In the genomic region with DNA sequence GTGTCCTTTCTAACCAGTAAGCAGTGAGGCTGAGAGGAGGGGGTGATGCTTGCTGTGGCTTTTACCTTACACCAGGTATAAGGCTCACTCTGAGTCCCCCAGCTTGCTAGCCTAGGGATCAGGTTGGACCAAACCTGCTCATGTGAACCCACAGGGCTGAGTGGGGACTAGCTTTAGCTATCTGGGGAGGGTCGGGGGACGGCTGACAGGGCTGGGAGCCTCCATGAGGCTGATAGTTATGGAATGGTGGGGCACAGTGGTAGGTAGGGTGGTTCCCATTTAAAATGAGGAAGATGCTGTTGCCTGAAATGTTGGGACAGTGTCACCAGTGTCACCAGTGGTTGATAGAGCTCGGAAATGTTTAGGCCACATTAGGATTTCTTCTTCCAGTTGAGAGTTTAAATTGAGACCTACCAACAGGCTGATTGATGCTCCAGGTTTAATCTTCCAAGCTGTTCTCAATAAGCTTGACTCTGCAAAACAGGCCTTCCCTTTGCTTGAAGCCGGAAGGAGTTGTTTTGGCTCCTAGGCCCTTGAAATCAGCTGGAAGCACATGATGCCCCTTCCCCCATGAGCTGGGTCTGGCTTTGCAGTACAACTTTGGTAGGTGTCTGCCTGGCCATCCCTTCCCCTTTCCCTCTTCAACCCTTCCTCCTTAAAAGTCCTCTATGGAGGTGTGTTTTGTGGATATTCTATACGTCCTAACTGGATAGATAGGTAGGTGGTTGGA, we compare ENCODE assay signal across 8 mouse cellular contexts. TPM values are rescaled to one million over a fixed set of nuclear protein-coding genes. Genes with fewer than 3 reads are reported as not detected.
A peak's percentile ranks its signal among the peaks of the same experiment; 100 is the strongest.
DNase-seq lines count a peak whose midpoint lies in the region; ATAC-seq and TF ChIP-seq lines count a peak whose summit lies in the region.

No protein-coding gene starts in this region.

- H3K27ac ChIP-seq in bone marrow macrophage, adult 2 months (ENCODE audit: insufficient read depth, low read depth, low read length) = no peak overlapping the region
- H3K27ac ChIP-seq in hindbrain, embryonic 10.5 days = peak overlapping the region; percentile 69
- no peak overlapping the region for H3K27ac ChIP-seq in liver, embryonic 14.5 days
- peak overlapping the region; percentile 30; the same call in 1 of the 2 replicates for H3K27ac ChIP-seq in stomach, postnatal 0 days (replicated peaks)

- peaks cover 8% of the 10 kb centered on the region; the same call in 1 of the 2 replicates for H3K36me3 ChIP-seq in hindbrain, embryonic 10.5 days
- no peaks in the 10 kb centered on the region for H3K36me3 ChIP-seq in liver, embryonic 14.5 days (replicated peaks; ENCODE audit: control insufficient read depth, insufficient read depth, low read depth)
- no peaks in the 10 kb centered on the region for H3K36me3 ChIP-seq in stomach, postnatal 0 days (ENCODE audit: control insufficient read depth, insufficient read depth, low read length)

- H3K4me1 ChIP-seq in bone marrow macrophage, adult 2 months (ENCODE audit: control insufficient read depth, insufficient read depth, low read length) = peaks cover 29% of the 10 kb centered on the region
- peaks cover 44% of the 10 kb centered on the region for H3K4me1 ChIP-seq in hindbrain, embryonic 10.5 days (replicated peaks)
- H3K4me1 ChIP-seq in liver, embryonic 14.5 days (replicated peaks; ENCODE audit: control insufficient read depth in 2 of 2, insufficient read depth in 2 of 2, low read length in 1 of 2) = peaks cover 0 to 6% of the 10 kb centered on the region in 2 experiments; a peak in 2 of 4 replicates
- H3K4me1 ChIP-seq in stomach, postnatal 0 days (replicated peaks; ENCODE audit: control insufficient read depth, insufficient read depth) = peaks cover 4% of the 10 kb centered on the region; the same call in 1 of the 2 replicates

- TF ChIP-seq EP300 in liver, embryonic 14.5 days (IDR thresholded peaks at IDR 0.05; ENCODE audit: low read depth) = no peak
- TF ChIP-seq EP300 in stomach, postnatal 0 days (optimal IDR thresholded peaks at IDR 0.05) = no peak

- H3K9ac ChIP-seq in liver, embryonic 14.5 days (replicated peaks) = no peak overlapping the region
- peak overlapping the region; percentile 58 for H3K9ac ChIP-seq in stomach, postnatal 0 days (ENCODE audit: low read length)

- no peaks in the 10 kb centered on the region for H3K9me3 ChIP-seq in hindbrain, embryonic 10.5 days
- H3K9me3 ChIP-seq in liver, embryonic 14.5 days (ENCODE audit: control insufficient read depth, low read length) = no peaks in the 10 kb centered on the region
- H3K9me3 ChIP-seq in stomach, postnatal 0 days (ENCODE audit: control insufficient read depth, low read length) = no peaks in the 10 kb centered on the region

- TF ChIP-seq CTCF in bone marrow macrophage, adult 2 months (IDR thresholded peaks at IDR 0.05; ENCODE audit: low read depth, low read length) = no peak
- TF ChIP-seq CTCF in liver, embryonic 14.5 days (IDR thresholded peaks at IDR 0.05; ENCODE audit: low read depth) = no peak
- TF ChIP-seq CTCF in stomach, postnatal 0 days (IDR thresholded peaks at IDR 0.05; ENCODE audit: low read depth) = no peak

- no peak for TF ChIP-seq POLR2A in bone marrow macrophage, adult 2 months (IDR thresholded peaks at IDR 0.05; ENCODE audit: borderline replicate concordance, low read depth, low read length)

- DNase-seq in adrenal gland, postnatal 14 days = peak; percentile 23
- DNase-seq in adrenal gland, postnatal 4 days (ENCODE audit: low spot score in 2 of 2) = no peak
- no peak for DNase-seq in hindbrain, embryonic 10.5 days (ENCODE audit: low spot score)
- DNase-seq in liver, embryonic 14.5 days (ENCODE audit: low read depth in 3 of 3, low spot score in 3 of 3) = no peak
- DNase-seq in stomach, postnatal 0 days (ENCODE audit: low spot score) = no peak
- no peak for DNase-seq in Muller cell, postnatal 12 days (ENCODE audit: inconsistent ontology term)
- DNase-seq in right cerebral cortex, postnatal 10 days (ENCODE audit: low spot score in 2 of 2) = no peak

- peak overlapping the region; percentile 69 for H3K4me2 ChIP-seq in liver, embryonic 14.5 days (ENCODE audit: low read depth)
- H3K4me2 ChIP-seq in stomach, postnatal 0 days (replicated peaks; ENCODE audit: low read depth) = peak overlapping the region; percentile 89

- H3K27me3 ChIP-seq in hindbrain, embryonic 10.5 days (ENCODE audit: insufficient read depth, poor library complexity, severe bottlenecking) = peaks cover 3% of the 10 kb centered on the region; the same call in 1 of the 2 replicates
- peaks cover 9% of the 10 kb centered on the region for H3K27me3 ChIP-seq in liver, embryonic 14.5 days (ENCODE audit: control insufficient read depth, insufficient read depth, low read length)
- no peaks in the 10 kb centered on the region for H3K27me3 ChIP-seq in stomach, postnatal 0 days (ENCODE audit: control insufficient read depth, insufficient read depth, low read length)

- 63% methylated on average over 5 of the region's 5 CpGs for WGBS in hindbrain, embryonic 10.5 days
- 54% methylated on average over 5 of the region's 5 CpGs for WGBS in liver, embryonic 14.5 days (ENCODE audit: insufficient replicate concordance)
- WGBS in stomach, postnatal 0 days = 17% methylated on average over 5 of the region's 5 CpGs

- H3K4me3 ChIP-seq in bone marrow macrophage, adult 2 months (ENCODE audit: insufficient read depth, low read length) = peak overlapping the region; percentile 97
- peak overlapping the region; percentile 72 for H3K4me3 ChIP-seq in hindbrain, embryonic 10.5 days
- peak overlapping the region; percentile 45 to 76 for H3K4me3 ChIP-seq in liver, embryonic 14.5 days (ENCODE audit: insufficient read depth in 1 of 2, low read depth in 2 of 2, low read length in 2 of 2)
- H3K4me3 ChIP-seq in stomach, postnatal 0 days (ENCODE audit: low read depth, low read length) = peak overlapping the region; percentile 80

- ATAC-seq in liver, embryonic 14.5 days (ENCODE audit: insufficient read depth) = no peak
- ATAC-seq in stomach, postnatal 0 days (ENCODE audit: low FRiP score, low TSS enrichment) = no peak

RNA-seq across cellular contexts. Expression of gene Arhgef11, which starts 1.8 kb away (rescaled TPM):
- 37.8 and 40.1 TPM in 2 replicates for total RNA-seq in adrenal gland, postnatal 14 days (2021)
- total RNA-seq in adrenal gland, postnatal 4 days (2021) = 10 to 100 TPM; 43.7 to 44.7 TPM
- polyA plus RNA-seq in bone marrow macrophage, adult 2 months (2012; ENCODE audit: insufficient read depth, insufficient read length, missing spikeins) = 21.8 and 25.5 TPM in 2 replicates
- polyA plus RNA-seq in hindbrain, embryonic 10.5 days (2016; fragmentation: Nextera tagmentation; extraction: Ambion mirVana) = 14.9 and 18.7 TPM in 2 replicates
- 2.7 and 3.0 TPM in 2 replicates for polyA plus RNA-seq in liver, embryonic 14.5 days (2012; rRNA removed)
- 2.2 TPM in 2 replicates for polyA plus RNA-seq in liver, embryonic 14.5 days (2014; fragmentation: Nextera tagmentation; extraction: Ambion mirVana)
- 5.9 and 6.1 TPM in 2 replicates for polyA plus RNA-seq in stomach, postnatal 0 days (2015; fragmentation: Nextera tagmentation; extraction: Ambion mirVana)

Comparison
In these comparisons a context has a peak if more than half of its experiments do, and no peak if none do; other contexts are left out.
1. H3K27ac ChIP-seq: peak in hindbrain, embryonic 10.5 days (single experiment) and stomach, postnatal 0 days (single experiment); none in bone marrow macrophage, adult 2 months (single experiment) and liver, embryonic 14.5 days (single experiment).
2. Peak in every context shown above with its lines, with median percentiles within 50 percentile points of each other: H3K4me3 ChIP-seq.